Mouse (Mus musculus) neutrophil, adult 83 days (primary cell): ENCODE data around the gene Acrv1. TPM values are rescaled to one million over a fixed set of nuclear protein-coding genes. Genes with fewer than 3 reads are reported as not detected.

ENCODE experiments used
- total RNA-seq, 2 experiments: library from RNA; stranded (reverse); gene quantifications; one replicate each; pipeline ENCODE4 v1.2.4; 2023

Acrv1 gene
- not detected for total RNA-seq

DNA sequence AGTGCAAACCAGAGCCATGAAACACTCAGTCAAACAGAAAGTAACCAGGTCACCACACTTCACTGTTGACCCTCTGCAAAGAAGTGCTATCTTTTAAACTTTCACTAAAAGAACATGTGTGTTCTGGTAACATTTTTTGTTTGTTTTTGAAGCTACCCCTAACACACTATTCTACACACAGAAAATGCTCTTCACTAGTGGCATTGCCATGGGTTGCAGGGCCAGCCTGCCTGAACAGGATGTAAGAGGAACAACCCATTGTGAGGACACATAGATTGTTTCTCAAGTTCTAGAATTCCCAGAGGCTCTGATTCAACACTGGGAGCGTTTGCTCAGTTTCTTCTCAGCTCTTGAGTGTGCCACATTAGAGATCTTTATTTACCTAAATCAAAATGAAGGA, at the start of gene Acrv1:
TSS of gene Acrv1 (plus strand) at position 301 of the 400 bp plus-strand sequence.

DNA sequence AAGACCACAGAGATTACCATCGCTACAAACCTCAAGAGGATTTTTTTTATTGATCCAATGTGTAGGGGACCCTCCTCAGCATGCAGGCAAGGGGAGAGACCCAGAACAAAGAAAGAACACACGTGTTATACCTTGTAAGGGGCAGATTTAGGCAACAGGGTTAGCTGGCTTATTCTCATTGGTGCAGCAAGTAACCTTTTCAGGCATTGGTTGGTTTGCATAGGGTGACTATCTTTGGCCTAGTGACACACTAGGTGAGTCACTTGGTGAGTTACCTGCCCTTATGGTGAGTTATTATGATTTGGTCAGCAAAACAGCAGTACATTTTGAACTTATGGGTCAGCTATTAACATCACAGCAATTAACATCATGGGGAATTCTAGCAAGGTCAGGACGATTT, 49.7 kb upstream of the Acrv1 start, which contains the start of gene A630095E13Rik:
TSS of gene A630095E13Rik (minus strand) at position 101 of the 400 bp plus-strand sequence.

DNA sequence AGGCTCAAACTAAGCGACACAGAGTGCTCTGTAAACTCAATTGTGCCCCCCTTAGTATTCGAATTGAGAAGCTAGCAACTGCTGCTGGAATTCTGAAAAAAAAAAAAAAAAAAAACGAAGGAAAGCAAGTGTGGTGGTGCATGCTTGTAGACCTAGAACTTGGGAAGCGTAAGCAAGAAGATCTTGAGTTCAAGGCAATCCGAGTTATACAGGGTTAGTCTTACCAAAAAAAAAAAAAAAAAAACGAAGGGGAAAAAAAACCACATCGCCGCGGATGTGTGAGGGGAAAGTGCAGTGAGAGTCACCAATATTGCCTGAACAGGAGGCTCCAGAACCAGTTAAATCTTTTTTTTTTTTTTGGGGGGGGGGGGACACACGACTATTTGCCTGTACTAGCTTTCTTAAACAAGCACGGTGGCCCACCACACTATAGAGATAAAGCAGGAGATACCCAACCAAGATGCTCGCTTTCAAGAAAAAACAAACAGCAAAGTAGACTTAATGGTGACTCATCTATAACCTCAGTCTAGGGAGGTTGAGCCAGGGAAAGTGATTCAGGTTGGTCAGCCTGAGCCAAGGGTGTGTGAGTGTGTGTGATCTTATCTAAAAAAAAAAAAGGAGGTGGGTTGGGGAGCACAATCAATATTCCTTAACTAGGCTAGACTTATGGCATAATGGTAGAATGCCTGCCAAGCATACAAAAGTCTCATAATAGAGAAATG, 34.2 kb downstream of the Acrv1 start, which contains the start of gene Chek1:
TSS of gene Chek1 (minus strand) at position 32 of the 722 bp plus-strand sequence.

Other genes with a start within 250 kb of the Acrv1 start
- not detected for gene Gm9513, start 217.6 kb upstream of the Acrv1 start, total RNA-seq
- gene Gm5615, start 151.3 kb upstream of the Acrv1 start, total RNA-seq: not detected
- gene Gm17689, start 110.6 kb upstream of the Acrv1 start, total RNA-seq: not detected
- not detected for gene A630095E13Rik, start 49.8 kb upstream of the Acrv1 start, total RNA-seq
- gene Chek1, start 33.8 kb downstream of the Acrv1 start, total RNA-seq: 10 to 100 TPM; 13.1 to 20.0 TPM
- 100 to 1,000 TPM; 122 to 141 TPM for gene Stt3a, start 74.5 kb downstream of the Acrv1 start, total RNA-seq
- gene Ei24, start 104.2 kb downstream of the Acrv1 start, total RNA-seq: 10 to 100 TPM; 28.8 to 29.3 TPM
- gene Fez1, start 128.6 kb downstream of the Acrv1 start, total RNA-seq: not detected